Mouse (Mus musculus) embryonic facial prominence, embryonic 12.5 days (tissue): Measurements from ENCODE around the gene Rtl3. TPM values are rescaled to one million over a fixed set of nuclear protein-coding genes. Genes with fewer than 3 reads are reported as not detected.

Source experiments
- polyA plus RNA-seq: library from polyadenylated mRNA; unstranded; fragments of >200 nt; fragmentation: Nextera tagmentation; extraction: Ambion mirVana; gene quantifications from 2 replicates; pipeline ENCODE4 v1.2.1, GENCODE M21; 2016

Rtl3 gene
- polyA plus RNA-seq, 1 experiment from 2014 or later: 44.1 TPM

Other genes starting within 250 kb of the Rtl3 start
- 1.1 and 2.0 TPM in 2 replicates for gene Cysltr1, start 237.0 kb downstream of the Rtl3 start, polyA plus RNA-seq
- gene Lpar4, start 80.0 kb upstream of the Rtl3 start, polyA plus RNA-seq: 30.8 and 32.2 TPM in 2 replicates
- gene P2ry10, start 247.8 kb upstream of the Rtl3 start, polyA plus RNA-seq: 0.13 and 0.14 TPM in 2 replicates